Mouse (Mus musculus) embryonic fibroblast, embryonic 13.5 days (primary cell): ENCODE measurements around the gene Dock8.

Experiments
- CTCF ChIP-seq: IDR thresholded peaks from 2 replicates; pipeline ENCODE4 v1.5.1; 2011; ENCODE audit warnings: mild to moderate bottlenecking, control low read depth, low read length, moderate library complexity, borderline replicate concordance; ENCODE audit not compliant: insufficient read depth
- POLR2A ChIP-seq: IDR thresholded peaks from 2 replicates; pipeline ENCODE4 v1.6.1; 2011; ENCODE audit warnings: low read depth, mild to moderate bottlenecking, control low read depth, low read length, moderate library complexity

DNA sequence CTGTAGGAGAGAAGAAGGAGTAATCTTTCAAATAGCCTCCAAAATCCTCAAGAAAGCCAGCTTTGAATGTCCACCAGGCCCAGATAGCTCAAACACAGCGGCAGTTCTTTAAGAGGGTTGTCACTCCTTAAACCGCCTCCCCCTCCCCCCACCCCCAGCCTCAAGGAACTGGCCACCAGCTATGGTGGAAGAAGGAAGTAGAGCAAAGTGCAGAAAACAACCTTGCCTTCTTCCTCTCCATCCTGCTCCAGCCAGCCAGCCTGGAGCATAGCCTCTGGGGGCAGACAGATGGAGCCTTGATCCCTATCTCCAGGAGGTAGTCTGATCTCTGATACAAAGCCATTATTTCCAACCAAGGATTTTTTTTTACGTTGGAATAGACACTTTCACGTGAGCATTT is 12.0 kb upstream of the Dock8 start:
- no peak for TF ChIP-seq POLR2A
- TF ChIP-seq CTCF = no peak
